Comparison of ENCODE assay signal across 23 mouse cellular contexts in genomic region chr6:103487199-103487598, GRCm38 (mm10). TPM values are rescaled to one million over a fixed set of nuclear protein-coding genes. Genes with fewer than 3 reads are reported as not detected.
"Had no signal": no experiment of that assay in that cellular context is flagged by ENCODE, and none has a peak within 500 bp of the region (broad histone marks: within the 10 kb centered on the region; RNA-seq: fewer than 3 reads in every experiment).

No protein-coding gene starts in this region.

- H3K36me3 ChIP-seq: limb, embryonic 10.5 days; limb, embryonic 13.5 days; liver, embryonic 12.5 days; liver, embryonic 15.5 days; lung, embryonic 15.5 days; midbrain, embryonic 12.5 days; neural tube, embryonic 13.5 days; stomach, embryonic 15.5 days had no signal

- H3K9ac ChIP-seq: limb, embryonic 13.5 days; liver, embryonic 12.5 days; liver, embryonic 15.5 days; lung, embryonic 15.5 days; midbrain, embryonic 12.5 days; neural tube, embryonic 13.5 days; stomach, embryonic 15.5 days had no signal

- DNase-seq: kidney, adult 2 months; kidney, postnatal 25 days; layer of hippocampus, adult 9-11 months; liver; lung, adult 18-20 months; lung, postnatal 10 days; lung, postnatal 36 days; retina, postnatal 1 day; right cerebral cortex, postnatal 25 days; spleen, adult 18-20 months; thymus, postnatal 25 days had no signal

- H3K4me3 ChIP-seq: layer of hippocampus, adult 2 months; limb, embryonic 10.5 days; limb, embryonic 13.5 days; liver, embryonic 12.5 days; liver, embryonic 15.5 days; lung, embryonic 15.5 days; megakaryocyte, embryonic 14.5 days; midbrain, embryonic 12.5 days; myocyte; neural tube, embryonic 13.5 days; stomach, embryonic 15.5 days had no signal

- H3K4me2 ChIP-seq: limb, embryonic 13.5 days; liver, embryonic 12.5 days; liver, embryonic 15.5 days; lung, embryonic 15.5 days; midbrain, embryonic 12.5 days; neural tube, embryonic 13.5 days; stomach, embryonic 15.5 days had no signal

- ATAC-seq: liver, embryonic 12.5 days had no signal

- H3K27ac ChIP-seq: kidney, postnatal 0 days; layer of hippocampus, adult 2 months; limb, embryonic 10.5 days; limb, embryonic 13.5 days; liver, embryonic 12.5 days; liver, embryonic 15.5 days; lung, embryonic 15.5 days; neural tube, embryonic 13.5 days; stomach, embryonic 15.5 days had no signal

- H3K4me1 ChIP-seq: limb, embryonic 10.5 days; limb, embryonic 13.5 days; liver, embryonic 12.5 days; liver, embryonic 15.5 days; lung, embryonic 15.5 days; megakaryocyte, embryonic 14.5 days; midbrain, embryonic 12.5 days; neural tube, embryonic 13.5 days; stomach, embryonic 15.5 days had no signal

- H3K27me3 ChIP-seq: limb, embryonic 13.5 days; liver, embryonic 12.5 days; liver, embryonic 15.5 days; lung, embryonic 15.5 days; megakaryocyte, embryonic 14.5 days; midbrain, embryonic 12.5 days; neural tube, embryonic 13.5 days; stomach, embryonic 15.5 days had no signal

- H3K9me3 ChIP-seq: limb, embryonic 10.5 days; limb, embryonic 13.5 days; liver, embryonic 12.5 days; liver, embryonic 15.5 days; lung, embryonic 15.5 days; megakaryocyte, embryonic 14.5 days; midbrain, embryonic 12.5 days; neural tube, embryonic 13.5 days; stomach, embryonic 15.5 days had no signal

RNA-seq across cellular contexts. Expression of gene Chl1, which starts 23.2 kb away (rescaled TPM):
- polyA plus RNA-seq: myocyte had no signal
